Mouse (Mus musculus) kidney, adult 8-10 months (tissue): Measurements from ENCODE around the gene Kcnf1.

Experiments
- DNase-seq, 2 experiments: peaks; one replicate each; pipeline ENCODE4 v3.0.0; 2022

Kcnf1 gene

GRCm38 (mm10) chr12:17155781-17156180 is 20.9 kb downstream of the Kcnf1 start:
- no peak for DNase-seq

DNA sequence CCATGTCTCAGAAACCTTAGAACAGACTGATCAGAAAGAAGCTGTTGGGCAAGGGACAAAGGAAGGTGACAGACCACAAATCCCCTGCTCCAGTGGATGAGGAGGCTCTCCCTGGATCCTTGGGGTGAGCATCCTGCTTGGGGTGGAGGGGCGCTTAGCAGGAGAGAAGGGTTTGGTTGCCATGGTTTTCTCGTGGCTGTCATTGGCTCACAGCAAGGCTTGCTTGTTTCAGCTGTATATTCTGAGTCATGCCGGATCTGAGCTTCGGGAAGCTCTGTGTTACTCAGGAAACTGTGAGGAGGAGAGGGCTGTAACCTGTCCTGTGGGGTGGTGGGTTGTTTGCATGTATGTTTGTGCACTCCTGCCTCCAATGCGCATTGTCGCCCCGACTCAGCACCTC is 23.8 kb downstream of the Kcnf1 start:
- no peak for DNase-seq

DNA sequence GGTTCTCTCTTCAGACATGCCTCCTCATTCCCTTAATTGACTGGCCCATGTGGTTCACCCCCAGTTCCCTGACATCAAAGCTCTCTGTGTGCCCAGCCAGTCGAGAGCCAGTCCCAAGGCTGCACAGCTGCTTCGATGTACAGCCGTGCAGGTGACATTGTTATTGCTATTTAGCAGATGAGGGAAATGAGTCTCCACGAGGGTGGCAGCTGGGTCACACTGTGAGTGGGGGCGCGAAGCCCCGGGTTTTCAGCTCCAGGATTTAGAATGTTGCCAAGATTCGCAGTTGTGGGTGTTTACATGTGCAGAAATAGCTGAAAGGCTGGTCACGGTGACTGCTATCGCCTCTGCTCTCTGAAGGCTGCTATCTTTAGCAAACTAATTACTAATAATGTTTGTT is 27.8 kb downstream of the Kcnf1 start:
- DNase-seq, result no peak

- DNase-seq, result no peak
These were observed 34.9 kb downstream of the Kcnf1 start for GRCm38 (mm10) chr12:17141791-17142190.

- no peak for DNase-seq
These were observed 36.3 kb downstream of the Kcnf1 start for GRCm38 (mm10) chr12:17140436-17140835.

DNA sequence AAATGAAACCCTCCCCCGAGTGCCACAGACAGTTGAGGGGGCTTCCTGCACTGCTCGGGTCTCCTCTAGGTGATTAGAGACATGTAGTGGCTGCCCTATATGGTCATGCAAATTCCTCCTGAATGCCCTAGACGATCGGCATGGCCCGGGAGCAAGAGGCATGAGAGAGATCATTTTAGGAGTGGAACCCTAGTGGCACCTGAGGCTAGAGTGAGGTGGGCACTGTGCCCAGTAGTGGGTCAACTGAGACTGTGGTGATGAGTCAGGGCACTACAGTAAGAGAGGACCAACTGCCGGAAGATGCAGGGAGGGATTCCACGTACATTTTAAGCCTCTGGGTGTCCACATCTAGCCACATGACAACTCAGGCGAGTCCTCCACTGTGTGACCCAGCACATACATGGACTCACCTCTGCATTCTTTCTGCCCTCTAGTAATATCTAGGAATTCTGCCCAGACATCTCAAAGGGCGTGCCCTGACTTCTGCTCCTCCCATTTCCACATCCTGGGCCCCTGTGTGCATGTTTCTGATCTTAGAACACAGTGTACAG is 42.1 kb downstream of the Kcnf1 start:
- DNase-seq, result no peak

DNA sequence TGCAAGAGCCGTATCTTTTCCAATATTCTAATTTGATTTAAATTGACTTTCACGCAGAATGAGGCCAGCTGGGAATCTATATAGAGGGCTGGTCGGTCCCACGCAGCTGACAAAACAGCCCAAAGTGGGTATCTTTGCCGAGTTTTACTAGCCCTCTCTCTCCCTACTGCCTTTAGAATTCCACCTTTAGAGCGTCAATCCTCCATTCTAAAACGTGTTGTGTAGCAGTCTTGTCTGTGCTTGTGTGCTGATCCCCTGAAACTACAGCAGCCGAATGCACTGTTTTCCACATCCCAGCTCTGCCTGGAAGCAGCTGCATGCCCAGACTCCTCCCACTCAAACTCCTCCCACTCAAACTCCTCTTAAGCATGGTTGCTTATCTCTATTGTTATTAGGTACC is 44.4 kb downstream of the Kcnf1 start:
- no peak for DNase-seq

DNA sequence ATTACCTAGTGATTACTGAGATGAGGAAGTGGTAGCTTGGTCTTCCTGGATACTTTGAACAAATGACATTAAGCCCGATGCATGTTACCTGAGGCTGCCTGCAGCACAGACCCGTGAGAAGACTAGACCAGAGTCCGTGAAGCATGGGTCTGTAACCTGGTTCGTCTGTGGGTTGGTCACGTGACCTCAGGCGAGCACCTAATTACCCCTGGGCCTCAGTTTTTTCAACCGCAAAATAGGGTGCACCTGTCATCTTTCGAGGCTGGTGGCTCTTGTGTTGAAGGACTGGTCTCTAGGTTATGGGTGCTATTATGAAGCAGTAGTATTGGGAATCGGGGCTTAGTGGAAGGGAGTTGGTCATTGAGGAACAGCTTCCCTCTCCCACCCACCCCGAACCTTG is 45.1 kb downstream of the Kcnf1 start:
- DNase-seq, result no peak

DNA sequence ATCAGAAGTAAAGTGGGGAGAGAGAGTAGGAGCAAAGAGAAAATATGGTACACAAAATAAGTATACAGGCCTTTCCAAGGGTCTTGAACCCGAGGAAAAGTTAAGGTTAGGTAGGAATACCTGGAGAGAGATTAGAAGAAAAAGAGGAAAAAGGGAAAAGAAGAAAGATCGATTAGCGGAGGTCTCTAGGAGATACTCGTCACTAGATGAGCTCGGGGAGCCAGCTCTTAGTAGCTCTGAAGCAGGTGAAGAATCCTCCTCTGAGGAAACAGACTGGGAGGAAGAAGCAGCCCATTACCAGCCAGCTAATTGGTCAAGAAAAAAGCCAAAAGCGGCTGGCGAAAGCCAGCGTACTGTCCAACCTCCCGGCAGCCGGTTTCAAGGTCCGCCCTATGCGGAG is 53.8 kb downstream of the Kcnf1 start:
- peak; percentile 8 to 24 for DNase-seq
